Mouse (Mus musculus) limb, embryonic 13.5 days (tissue): ENCODE data around the gene Pck2. TPM values are rescaled to one million over a fixed set of nuclear protein-coding genes. Genes with fewer than 3 reads are reported as not detected.
A peak's percentile ranks its signal among the peaks of the same experiment; 100 is the strongest.

ENCODE experiments used
- ATAC-seq: fragments of 200-750 bp; cut with Nextera tagmentation; 2 replicates; pipeline ENCODE4 v1.8.0; 2017; ENCODE audit warnings: low read depth, moderate number of reproducible peaks, moderate TSS enrichment; ENCODE audit not compliant: low FRiP score
- H3K27ac ChIP-seq: fragments of 300-500 bp; sonication (generic); 2 replicates; pipeline ENCODE4 v1.5.1; 2015; ENCODE audit warnings: inconsistent platforms, mild to moderate bottlenecking, moderate library complexity
- H3K27me3 ChIP-seq: fragments of 300-500 bp; sonication (generic); 2 replicates; pipeline ENCODE4 v1.6.1; 2015; ENCODE audit warnings: mild to moderate bottlenecking, inconsistent platforms
- H3K36me3 ChIP-seq: fragments of 300-500 bp; sonication (generic); 2 replicates; pipeline ENCODE4 v1.6.1; 2015; ENCODE audit warnings: inconsistent platforms, mild to moderate bottlenecking, moderate library complexity
- H3K4me1 ChIP-seq: fragments of 300-500 bp; sonication (generic); 2 replicates; pipeline ENCODE4 v1.6.1; 2015; ENCODE audit warnings: inconsistent platforms
- H3K4me2 ChIP-seq: fragments of 300-500 bp; sonication (generic); replicated peaks from 2 replicates; pipeline ENCODE4 v1.6.1; 2015; ENCODE audit warnings: inconsistent platforms, mild to moderate bottlenecking, moderate library complexity
- H3K4me3 ChIP-seq: fragments of 300-500 bp; sonication (generic); 2 replicates; pipeline ENCODE4 v1.5.1; 2015; ENCODE audit warnings: moderate library complexity, mild to moderate bottlenecking, inconsistent platforms
- H3K9ac ChIP-seq: fragments of 300-500 bp; sonication (generic); 2 replicates; pipeline ENCODE4 v1.6.1; 2015; ENCODE audit warnings: mild to moderate bottlenecking, inconsistent platforms
- H3K9me3 ChIP-seq: fragments of 300-500 bp; sonication (generic); 2 replicates; pipeline ENCODE4 v1.6.1; 2016; ENCODE audit warnings: inconsistent platforms
- WGBS: fragments of 180-500 bp; shearing (Covaris S2); methylation state at CpG from one replicate; pipeline ENCODE4 v1.1.7; 2015; 5-methylcytosine and 5-hydroxymethylcytosine counted together
- polyA plus RNA-seq: library from polyadenylated mRNA; unstranded; fragments of >200 nt; fragmentation: Nextera tagmentation; extraction: Ambion mirVana; gene quantifications from 2 replicates; pipeline ENCODE4 v1.2.1, GENCODE M21; 2015

The Pck2 gene
- polyA plus RNA-seq, 1 experiment from 2014 or later = 38.0 TPM

- Histone ChIP-seq H3K4me2 (peak overlapping the region; percentile 94), H3K9ac (peak overlapping the region; percentile 90), H3K27me3 (no peaks in the 10 kb centered on the region), H3K27ac (peak overlapping the region; percentile 83; the same call in 1 of the 2 replicates), H3K9me3 (no peaks in the 10 kb centered on the region), H3K4me1 (peaks cover 18% of the 10 kb centered on the region), H3K4me3 (peak overlapping the region; percentile 80), H3K36me3 (peaks cover 26% of the 10 kb centered on the region)
- 32% methylated on average over 6 of the region's 6 CpGs for WGBS
- no peak; the same call in 1 of the 2 replicates for ATAC-seq
Observed at GRCm38 (mm10) chr14:55578668-55579269, 38.7 kb downstream of the Pck2 start.

- H3K9ac ChIP-seq = no peak overlapping the region
- peak overlapping the region; percentile 94; the same call in 1 of the 2 replicates for H3K4me2 ChIP-seq
- H3K9me3 ChIP-seq = no peaks in the 10 kb centered on the region
- H3K4me3 ChIP-seq = no peak overlapping the region
- H3K36me3 ChIP-seq = peaks cover 26% of the 10 kb centered on the region
- 91% methylated on average over 23 of the region's 23 CpGs for WGBS
- H3K4me1 ChIP-seq = peaks cover 24% of the 10 kb centered on the region
- ATAC-seq = no peak
- H3K27ac ChIP-seq = no peak overlapping the region
- H3K27me3 ChIP-seq = peaks cover 8% of the 10 kb centered on the region
Observed at GRCm38 (mm10) chr14:55579511-55580496, 39.7 kb downstream of the Pck2 start.

GRCm38 (mm10) chr14:55580731-55581130, 40.7 kb downstream of the Pck2 start:
- Histone ChIP-seq H3K4me3 (no peak overlapping the region), H3K4me1 (peaks cover 28% of the 10 kb centered on the region), H3K4me2 (no peak overlapping the region), H3K36me3 (peaks cover 26% of the 10 kb centered on the region), H3K27ac (no peak overlapping the region), H3K9me3 (no peaks in the 10 kb centered on the region), H3K9ac (no peak overlapping the region), H3K27me3 (peaks cover 13% of the 10 kb centered on the region)
- WGBS = 95% methylated on average over 16 of the region's 16 CpGs
- no peak for ATAC-seq

- peaks cover 13% of the 10 kb centered on the region for H3K27me3 ChIP-seq
- peaks cover 28% of the 10 kb centered on the region for H3K4me1 ChIP-seq
- WGBS = 80% methylated on average over 9 of the region's 9 CpGs
- no peak overlapping the region for H3K4me2 ChIP-seq
- ATAC-seq = no peak
- H3K9ac ChIP-seq = no peak overlapping the region
- peaks cover 29% of the 10 kb centered on the region for H3K36me3 ChIP-seq
- no peaks in the 10 kb centered on the region for H3K9me3 ChIP-seq
- no peak overlapping the region for H3K27ac ChIP-seq
- no peak overlapping the region for H3K4me3 ChIP-seq
Observed at GRCm38 (mm10) chr14:55581981-55582681, 42.1 kb downstream of the Pck2 start.

- Histone ChIP-seq H3K9me3 (no peaks in the 10 kb centered on the region), H3K27ac (no peak overlapping the region), H3K4me2 (peak overlapping the region; percentile 84), H3K4me3 (peak overlapping the region; percentile 55), H3K27me3 (peaks cover 13% of the 10 kb centered on the region), H3K4me1 (peaks cover 17% of the 10 kb centered on the region), H3K36me3 (peaks cover 50% of the 10 kb centered on the region), H3K9ac (no peak overlapping the region)
- ATAC-seq = no peak
- WGBS = 29% methylated on average over 5 of the region's 5 CpGs
Observed at GRCm38 (mm10) chr14:55584303-55584701, 44.2 kb downstream of the Pck2 start.

- ATAC-seq = peak; percentile 62; the same call in 1 of the 2 replicates
- H3K27me3 ChIP-seq = peaks cover 13% of the 10 kb centered on the region
- H3K9me3 ChIP-seq = no peaks in the 10 kb centered on the region
- peak within 1 kb of the TSS; percentile 84 for H3K4me2 ChIP-seq
- H3K9ac ChIP-seq = peak within 1 kb of the TSS; percentile 70
- H3K27ac ChIP-seq = no peak within 1 kb of the TSS
- 2% methylated on average over 43 of the region's 43 CpGs for WGBS
- H3K36me3 ChIP-seq = peaks cover 46% of the 10 kb centered on the region
- H3K4me1 ChIP-seq = peaks cover 20% of the 10 kb centered on the region
- H3K4me3 ChIP-seq = peak within 1 kb of the TSS; percentile 55
Observed at GRCm38 (mm10) chr14:55584702-55585565, 44.9 kb downstream of the Pck2 start, which contains the start of gene Emc9. Gene Emc9, minus strand, starts transcription at chr14:55585302.

- no peak for ATAC-seq
- Histone ChIP-seq H3K9ac (no peak overlapping the region), H3K4me3 (peak overlapping the region; percentile 55)
Observed at GRCm38 (mm10) chr14:55585566-55585960, 45.5 kb downstream of the Pck2 start.

GRCm38 (mm10) chr14:55586149-55586548, 46.1 kb downstream of the Pck2 start:
- H3K27ac ChIP-seq = no peak overlapping the region
- no peak overlapping the region for H3K9ac ChIP-seq
- H3K9me3 ChIP-seq = no peaks in the 10 kb centered on the region
- H3K4me1 ChIP-seq = peaks cover 24% of the 10 kb centered on the region
- H3K4me2 ChIP-seq = no peak overlapping the region
- 91% methylated on average over 2 of the region's 2 CpGs for WGBS
- H3K4me3 ChIP-seq = no peak overlapping the region
- H3K36me3 ChIP-seq = peaks cover 34% of the 10 kb centered on the region
- H3K27me3 ChIP-seq = peaks cover 13% of the 10 kb centered on the region
- no peak for ATAC-seq

More at GRCm38 (mm10) chr14:55585566-55585960, 45.5 kb downstream of the Pck2 start:
- 56% methylated on average over 6 of the region's 6 CpGs for WGBS
- peaks cover 24% of the 10 kb centered on the region for H3K4me1 ChIP-seq
- H3K9me3 ChIP-seq = no peaks in the 10 kb centered on the region
- H3K27me3 ChIP-seq = peaks cover 13% of the 10 kb centered on the region
- no peak overlapping the region for H3K27ac ChIP-seq
- H3K36me3 ChIP-seq = peaks cover 40% of the 10 kb centered on the region
- H3K4me2 ChIP-seq = peak overlapping the region; percentile 84

- no peak overlapping the region for H3K9ac ChIP-seq
- H3K27ac ChIP-seq = no peak overlapping the region
- H3K4me3 ChIP-seq = no peak overlapping the region
- H3K4me1 ChIP-seq = peaks cover 43% of the 10 kb centered on the region
- peaks cover 29% of the 10 kb centered on the region for H3K36me3 ChIP-seq
- H3K27me3 ChIP-seq = peaks cover 10% of the 10 kb centered on the region
- no peak overlapping the region; the same call in 1 of the 2 replicates for H3K4me2 ChIP-seq
- no peaks in the 10 kb centered on the region for H3K9me3 ChIP-seq
- 90% methylated on average over 5 of the region's 5 CpGs for WGBS
- no peak for ATAC-seq
Observed at GRCm38 (mm10) chr14:55589271-55589670, 49.2 kb downstream of the Pck2 start.

- Histone ChIP-seq H3K27ac (no peak overlapping the region), H3K4me3 (peak overlapping the region; percentile 97), H3K9me3 (no peaks in the 10 kb centered on the region), H3K4me2 (peak overlapping the region; percentile 99), H3K36me3 (peaks cover 35% of the 10 kb centered on the region), H3K27me3 (peaks cover 4% of the 10 kb centered on the region), H3K4me1 (peaks cover 36% of the 10 kb centered on the region), H3K9ac (peak overlapping the region; percentile 72)
- ATAC-seq = no peak
- WGBS = 85% methylated on average over 11 of the region's 11 CpGs
Observed at GRCm38 (mm10) chr14:55589771-55590448, 49.8 kb downstream of the Pck2 start.
